Mouse (Mus musculus): ENCODE results near the gene Ate1. TPM values are rescaled to one million over a fixed set of nuclear protein-coding genes. Genes with fewer than 3 reads are reported as not detected.
A peak's percentile ranks its signal among the peaks of the same experiment; 100 is the strongest.

Ate1 gene
- total and polyA plus RNA-seq, 2 experiments from 2014 or later, result 50.8 to 97.7 TPM

GRCm38 (mm10) chr7:130527306-130527705 lies 7.1 kb upstream of the Ate1 start:
- ATAC-seq, result no peak
- 76% methylated on average over 9 of the region's 9 CpGs for WGBS
- TF ChIP-seq CTCF (IDR thresholded peaks at IDR 0.05; ENCODE audit: low read depth), result no peak

GRCm38 (mm10) chr7:130523451-130523850 lies 3.3 kb upstream of the Ate1 start:
- 90% methylated on average over 8 of the region's 8 CpGs for WGBS
- ATAC-seq, result no peak

More at GRCm38 (mm10) chr7:130527306-130527705, 7.1 kb upstream of the Ate1 start:
- no peaks in the 10 kb centered on the region for H3K4me1 ChIP-seq (ENCODE audit: insufficient read depth)
- no peak overlapping the region for H3K27ac ChIP-seq (ENCODE audit: low read depth, low read length)
- no peak overlapping the region for H3K9ac ChIP-seq
- no peak overlapping the region for H3K4me2 ChIP-seq (ENCODE audit: low read depth)
- H3K9me3 ChIP-seq (ENCODE audit: low read length), result no peaks in the 10 kb centered on the region
- no peaks in the 10 kb centered on the region for H3K27me3 ChIP-seq (ENCODE audit: insufficient read depth, low read length)
- DNase-seq, result no peak
- H3K4me3 ChIP-seq (ENCODE audit: low read depth, low read length), result no peak overlapping the region
- peaks cover 6% of the 10 kb centered on the region; the same call in 1 of the 2 replicates for H3K36me3 ChIP-seq (ENCODE audit: insufficient read depth)

GRCm38 (mm10) chr7:130520812-130521422 lies 748 bp upstream of the Ate1 start:
- WGBS, result 91% methylated on average over 14 of the region's 14 CpGs
- no peak for ATAC-seq
- DNase-seq, result no peak
- H3K27me3 ChIP-seq (ENCODE audit: insufficient read depth, low read length), result no peaks in the 10 kb centered on the region
- peaks cover 13% of the 10 kb centered on the region; the same call in 1 of the 2 replicates for H3K4me1 ChIP-seq (ENCODE audit: insufficient read depth)
- no peaks in the 10 kb centered on the region for H3K36me3 ChIP-seq (ENCODE audit: insufficient read depth)
- no peaks in the 10 kb centered on the region for H3K9me3 ChIP-seq (ENCODE audit: low read length)
- 0 out of 2 replicates have a peak overlapping the region, but pooled peaks have one; percentile 97 for H3K27ac ChIP-seq (ENCODE audit: low read depth, low read length)
- H3K9ac ChIP-seq, result no peak overlapping the region
- TF ChIP-seq CTCF (IDR thresholded peaks at IDR 0.05; ENCODE audit: low read depth), result no peak
- H3K4me3 ChIP-seq (ENCODE audit: low read depth, low read length), result no peak overlapping the region
- no peak overlapping the region for H3K4me2 ChIP-seq (ENCODE audit: low read depth)

More at GRCm38 (mm10) chr7:130523451-130523850, 3.3 kb upstream of the Ate1 start:
- Histone ChIP-seq H3K27me3 (ENCODE audit: insufficient read depth, low read length) (no peaks in the 10 kb centered on the region), H3K9me3 (ENCODE audit: low read length) (no peaks in the 10 kb centered on the region), H3K4me2 (ENCODE audit: low read depth) (no peak overlapping the region), H3K9ac (no peak overlapping the region), H3K4me1 (ENCODE audit: insufficient read depth) (peaks cover 3% of the 10 kb centered on the region; the same call in 1 of the 2 replicates), H3K27ac (ENCODE audit: low read depth, low read length) (no peak overlapping the region), H3K36me3 (ENCODE audit: insufficient read depth) (no peaks in the 10 kb centered on the region), H3K4me3 (ENCODE audit: low read depth, low read length) (no peak overlapping the region)
- DNase-seq, result no peak
- TF ChIP-seq CTCF (IDR thresholded peaks at IDR 0.05; ENCODE audit: low read depth), result no peak

GRCm38 (mm10) chr7:130519096-130520048 lies 797 bp downstream of the Ate1 start:
- Histone ChIP-seq H3K4me1 (ENCODE audit: insufficient read depth) (peaks cover 13% of the 10 kb centered on the region; the same call in 1 of the 2 replicates), H3K27ac (ENCODE audit: low read depth, low read length) (peak overlapping the region; percentile 97), H3K9me3 (ENCODE audit: low read length) (no peaks in the 10 kb centered on the region), H3K27me3 (ENCODE audit: insufficient read depth, low read length) (no peaks in the 10 kb centered on the region), H3K9ac (peak overlapping the region; percentile 79), H3K4me2 (ENCODE audit: low read depth) (peak overlapping the region; percentile 89), H3K4me3 (ENCODE audit: low read depth, low read length) (peak overlapping the region; percentile 66), H3K36me3 (ENCODE audit: insufficient read depth) (peaks cover 4% of the 10 kb centered on the region; the same call in 1 of the 2 replicates)
- WGBS, result under 1% methylated on average over 88 of the region's 90 CpGs
- ATAC-seq, result peak; percentile 98
- no peak for TF ChIP-seq CTCF (IDR thresholded peaks at IDR 0.05; ENCODE audit: low read depth)
- peak; percentile 99 for DNase-seq

GRCm38 (mm10) chr7:130518213-130519095 lies 1.7 kb downstream of the Ate1 start:
- Histone ChIP-seq H3K9ac (peak overlapping the region; percentile 79), H3K9me3 (ENCODE audit: low read length) (no peaks in the 10 kb centered on the region), H3K27me3 (ENCODE audit: insufficient read depth, low read length) (no peaks in the 10 kb centered on the region), H3K4me1 (ENCODE audit: insufficient read depth) (peaks cover 13% of the 10 kb centered on the region; the same call in 1 of the 2 replicates), H3K36me3 (ENCODE audit: insufficient read depth) (peaks cover 8% of the 10 kb centered on the region), H3K4me2 (ENCODE audit: low read depth) (peak overlapping the region; percentile 89), H3K27ac (ENCODE audit: low read depth, low read length) (peak overlapping the region; percentile 97), H3K4me3 (ENCODE audit: low read depth, low read length) (peak overlapping the region; percentile 66)
- DNase-seq (peak; percentile 11), ATAC-seq (no peak)
- no peak for TF ChIP-seq CTCF (IDR thresholded peaks at IDR 0.05; ENCODE audit: low read depth)
- WGBS, result 33% methylated on average over 26 of the region's 26 CpGs

GRCm38 (mm10) chr7:130510243-130510642 lies 9.9 kb downstream of the Ate1 start:
- no peak overlapping the region for H3K27ac ChIP-seq (ENCODE audit: low read depth, low read length)
- no peaks in the 10 kb centered on the region for H3K27me3 ChIP-seq (ENCODE audit: insufficient read depth, low read length)
- no peaks in the 10 kb centered on the region for H3K4me1 ChIP-seq (ENCODE audit: insufficient read depth)
- DNase-seq (no peak), ATAC-seq (no peak)
- no peak overlapping the region for H3K4me3 ChIP-seq (ENCODE audit: low read depth, low read length)
- H3K9me3 ChIP-seq (ENCODE audit: low read length), result no peaks in the 10 kb centered on the region
- no peak overlapping the region for H3K4me2 ChIP-seq (ENCODE audit: low read depth)
- TF ChIP-seq CTCF (IDR thresholded peaks at IDR 0.05; ENCODE audit: low read depth), result no peak
- H3K36me3 ChIP-seq (ENCODE audit: insufficient read depth), result peaks cover 56% of the 10 kb centered on the region
- H3K9ac ChIP-seq, result no peak overlapping the region
- 87% methylated on average over 5 of the region's 5 CpGs for WGBS
